32 mouse cellular contexts compared by ENCODE assay signal in genomic region chr7:45322245-45322644, GRCm38 (mm10). TPM values are rescaled to one million over a fixed set of nuclear protein-coding genes. Genes with fewer than 3 reads are reported as not detected.
"Had no signal": no experiment of that assay in that cellular context is flagged by ENCODE, and none has a peak within 500 bp of the region (broad histone marks: within the 10 kb centered on the region; RNA-seq: fewer than 3 reads in every experiment).

No protein-coding gene starts in this region.

- H3K4me1 ChIP-seq: heart, embryonic 13.5 days; heart, embryonic 15.5 days; hindbrain, embryonic 10.5 days; hindbrain, embryonic 12.5 days; kidney, embryonic 15.5 days; limb, embryonic 13.5 days; limb, embryonic 15.5 days; liver, embryonic 12.5 days had no signal

- H3K4me3 ChIP-seq: heart, adult 2 months; heart, embryonic 13.5 days; heart, embryonic 15.5 days; hindbrain, embryonic 10.5 days; hindbrain, embryonic 12.5 days; kidney, embryonic 15.5 days; limb, embryonic 13.5 days; limb, embryonic 15.5 days; liver, embryonic 12.5 days had no signal

- H3K27ac ChIP-seq: heart, adult 2 months; heart, embryonic 13.5 days; heart, embryonic 15.5 days; hindbrain, embryonic 10.5 days; hindbrain, embryonic 12.5 days; hindbrain, embryonic 14.5 days; kidney, embryonic 15.5 days; kidney, postnatal 0 days; limb, embryonic 13.5 days; limb, embryonic 15.5 days; liver, embryonic 12.5 days; liver, embryonic 14.5 days had no signal

- H3K4me2 ChIP-seq: heart, embryonic 11.5 days; heart, embryonic 13.5 days; heart, embryonic 15.5 days; hindbrain, embryonic 12.5 days; hindbrain, embryonic 14.5 days; kidney, embryonic 15.5 days; limb, embryonic 13.5 days; limb, embryonic 15.5 days; liver, embryonic 12.5 days had no signal

- H3K36me3 ChIP-seq: liver, embryonic 12.5 days had no signal

- H3K9ac ChIP-seq: heart, embryonic 13.5 days; heart, embryonic 15.5 days; hindbrain, embryonic 12.5 days; hindbrain, embryonic 14.5 days; kidney, embryonic 15.5 days; limb, embryonic 13.5 days; limb, embryonic 15.5 days; liver, embryonic 12.5 days; liver, embryonic 14.5 days had no signal

- DNase-seq: gastrocnemius, postnatal 14 days; gastrocnemius, postnatal 36 days; heart, adult 11 months; heart, adult 2 months; heart, postnatal 14 days; heart, postnatal 4 days; kidney, adult 11 months; kidney, adult 2 months; kidney, adult 9 months; kidney, postnatal 14 days; kidney, postnatal 36 days; layer of hippocampus, adult 9-11 months; layer of hippocampus, postnatal 36 days; left cerebral cortex, postnatal 4 days had no signal

- H3K9me3 ChIP-seq: heart, embryonic 15.5 days; hindbrain, embryonic 12.5 days; kidney, embryonic 15.5 days; limb, embryonic 13.5 days; limb, embryonic 15.5 days had no signal

- ATAC-seq: hindbrain, embryonic 16.5 days; inflammation-experienced regulatory T-cells, adult 6 months; liver, embryonic 12.5 days had no signal

- H3K27me3 ChIP-seq: heart, embryonic 13.5 days; heart, embryonic 15.5 days; hindbrain, embryonic 12.5 days; kidney, embryonic 15.5 days; limb, embryonic 13.5 days; limb, embryonic 15.5 days had no signal

RNA-seq across cellular contexts. Expression of gene Hrc, which starts 12.8 kb away (rescaled TPM):
- polyA plus RNA-seq: inflammation-experienced regulatory T-cells, adult 6 months; liver, adult 2 months had no signal

RNA-seq across cellular contexts. Expression of gene Ppfia3, which starts 44.6 kb away (rescaled TPM):
- polyA plus RNA-seq: liver, adult 2 months had no signal

RNA-seq across cellular contexts. Expression of gene Slc6a21, which starts 44.9 kb away (rescaled TPM):
- polyA plus RNA-seq: heart, embryonic 11.5 days; heart, embryonic 13.5 days; heart, embryonic 15.5 days; heart, postnatal 0 days; hindbrain, embryonic 10.5 days; hindbrain, embryonic 12.5 days; hindbrain, embryonic 14.5 days; hindbrain, embryonic 16.5 days; kidney, embryonic 15.5 days; kidney, postnatal 0 days; large intestine, adult 2 months; limb, embryonic 11.5 days; limb, embryonic 13.5 days; limb, embryonic 15.5 days; liver, embryonic 12.5 days; liver, embryonic 14.5 days had no signal

RNA-seq across cellular contexts. Expression of gene Lin7b, which starts 48.1 kb away (rescaled TPM):
- polyA plus RNA-seq: inflammation-experienced regulatory T-cells, adult 6 months; liver, adult 2 months had no signal
